Mouse (Mus musculus): ENCODE results near the gene Agtpbp1.
A peak's percentile ranks its signal among the peaks of the same experiment; 100 is the strongest.

Agtpbp1 gene

GRCm38 (mm10) chr13:59423871-59424270 lies 161.2 kb downstream of the Agtpbp1 start:
- DNase-seq (ENCODE audit: low spot score) = no peak

GRCm38 (mm10) chr13:59416530-59417230 lies 168.3 kb downstream of the Agtpbp1 start:
- no peak for DNase-seq (ENCODE audit: low spot score)

- DNase-seq (ENCODE audit: low spot score) = no peak
Observed at GRCm38 (mm10) chr13:59413885-59414284, 171.1 kb downstream of the Agtpbp1 start.

- DNase-seq (ENCODE audit: low spot score) = no peak
Observed at GRCm38 (mm10) chr13:59412672-59413071, 172.4 kb downstream of the Agtpbp1 start.

- DNase-seq (ENCODE audit: low spot score) = no peak
Observed at GRCm38 (mm10) chr13:59407182-59407581, 177.8 kb downstream of the Agtpbp1 start.

GRCm38 (mm10) chr13:59402026-59402775 lies 182.8 kb downstream of the Agtpbp1 start:
- DNase-seq (ENCODE audit: low spot score) = peak; percentile 50

GRCm38 (mm10) chr13:59397571-59397970 lies 187.5 kb downstream of the Agtpbp1 start:
- peak; percentile 79 for DNase-seq (ENCODE audit: low spot score)

All from embryo, embryonic 10.5 days (tissue).